Mouse (Mus musculus) megakaryocyte-erythroid progenitor cell, adult 5-6 weeks (primary cell): ENCODE data around the gene Frem2. TPM values are rescaled to one million over a fixed set of nuclear protein-coding genes. Genes with fewer than 3 reads are reported as not detected.

Source experiments
- ATAC-seq: replicated peaks from 2 replicates; pipeline ENCODE4 v1.8.0; 2016; ENCODE audit warnings: mild to moderate bottlenecking, inconsistent platforms; ENCODE audit not compliant: severe bottlenecking, poor library complexity, low FRiP score, low TSS enrichment
- total RNA-seq, 2 experiments: library from RNA; stranded (forward) in 1 of 2; stranded (reverse) in 1 of 2; fragments of 200-1000, 215-1000 nt in 1 of 2; fragments of >200 nt in 1 of 2; fragmentation: Nextera tagmentation in 1 of 2; gene quantifications; 2 replicates each; pipeline ENCODE4 v1.2.3; 2014 to 2017

Frem2 gene
- total RNA-seq (2014; fragmentation: Nextera tagmentation): not detected in 2 replicates
- total RNA-seq (2017): not detected in 2 replicates

- no peak for ATAC-seq
These were observed at the start of gene Frem2 for GRCm38 (mm10) chr3:53656878-53657561. TSS of gene Frem2 (minus strand) at chr3:53657355.

- ATAC-seq: no peak
These were observed 48.9 kb upstream of the Frem2 start for GRCm38 (mm10) chr3:53705992-53706495.

- no peak for ATAC-seq
These were observed 46.0 kb upstream of the Frem2 start for GRCm38 (mm10) chr3:53703126-53703505.

GRCm38 (mm10) chr3:53702421-53703125 is 45.4 kb upstream of the Frem2 start:
- no peak for ATAC-seq

- ATAC-seq: no peak
These were observed 44.8 kb upstream of the Frem2 start for GRCm38 (mm10) chr3:53701940-53702339.

- ATAC-seq: no peak
These were observed 30.6 kb upstream of the Frem2 start for GRCm38 (mm10) chr3:53687776-53688175.

- no peak for ATAC-seq
These were observed 25.1 kb upstream of the Frem2 start for GRCm38 (mm10) chr3:53682244-53682643.

GRCm38 (mm10) chr3:53680816-53681215 is 23.7 kb upstream of the Frem2 start:
- no peak for ATAC-seq

GRCm38 (mm10) chr3:53674225-53674624 is 17.1 kb upstream of the Frem2 start:
- ATAC-seq: no peak

- ATAC-seq: no peak
These were observed 12.6 kb upstream of the Frem2 start for GRCm38 (mm10) chr3:53669736-53670135.

- no peak for ATAC-seq
These were observed 784 bp upstream of the Frem2 start for GRCm38 (mm10) chr3:53657744-53658534.

- no peak for ATAC-seq
These were observed 752 bp downstream of the Frem2 start for GRCm38 (mm10) chr3:53656328-53656877.

- no peak for ATAC-seq
These were observed 1.8 kb downstream of the Frem2 start for GRCm38 (mm10) chr3:53655343-53655742.

- no peak for ATAC-seq
These were observed 7.0 kb downstream of the Frem2 start for GRCm38 (mm10) chr3:53650003-53650748.

GRCm38 (mm10) chr3:53649425-53649824 is 7.7 kb downstream of the Frem2 start:
- no peak for ATAC-seq

GRCm38 (mm10) chr3:53648902-53649301 is 8.3 kb downstream of the Frem2 start:
- ATAC-seq: no peak

- no peak for ATAC-seq
These were observed 21.2 kb downstream of the Frem2 start for GRCm38 (mm10) chr3:53635948-53636347.

GRCm38 (mm10) chr3:53631126-53631525 is 26.0 kb downstream of the Frem2 start:
- ATAC-seq: no peak

- ATAC-seq: no peak
These were observed 26.5 kb downstream of the Frem2 start for GRCm38 (mm10) chr3:53630630-53631029.
